Mouse (Mus musculus) embryonic facial prominence, embryonic 14.5 days (tissue): ENCODE measurements around the gene Sgca. TPM values are rescaled to one million over a fixed set of nuclear protein-coding genes. Genes with fewer than 3 reads are reported as not detected.

Experiments
- ATAC-seq: fragments of 200-750 bp; cut with Nextera tagmentation; 2 replicates; pipeline ENCODE4 v1.8.0; 2017; ENCODE audit warnings: low read depth, moderate number of reproducible peaks, moderate TSS enrichment
- DNase-seq: peaks from one replicate; pipeline ENCODE4 v3.0.0-alpha.2; 2015; ENCODE audit warnings: low spot score
- H3K27ac ChIP-seq: fragments of 300-500 bp; sonication (generic); replicated peaks from 2 replicates; pipeline ENCODE4 v1.5.1; 2014; ENCODE audit warnings: low read depth, mild to moderate bottlenecking, low read length, moderate library complexity
- H3K27me3 ChIP-seq: fragments of 300-500 bp; sonication (generic); replicated peaks from 2 replicates; pipeline ENCODE4 v1.6.1; 2014; ENCODE audit warnings: low read length; ENCODE audit not compliant: control insufficient read depth, insufficient read depth
- H3K36me3 ChIP-seq: fragments of 300-500 bp; sonication (generic); 2 replicates; pipeline ENCODE4 v1.6.1; 2014; ENCODE audit warnings: low read length, mixed read lengths; ENCODE audit not compliant: control insufficient read depth, insufficient read depth
- H3K4me1 ChIP-seq: fragments of 300-500 bp; sonication (generic); 2 replicates; pipeline ENCODE4 v1.6.1; 2014; ENCODE audit warnings: antibody characterized with exemption, low read length; ENCODE audit not compliant: control insufficient read depth, insufficient read depth
- H3K4me2 ChIP-seq: fragments of 300-500 bp; sonication (generic); 2 replicates; pipeline ENCODE4 v1.6.1; 2014; ENCODE audit warnings: low read depth, mild to moderate bottlenecking, low read length, moderate library complexity, mixed read lengths
- H3K4me3 ChIP-seq: fragments of 300-500 bp; sonication (generic); 2 replicates; pipeline ENCODE4 v1.5.1; 2014; ENCODE audit warnings: low read depth, mild to moderate bottlenecking, low read length
- H3K9ac ChIP-seq: fragments of 300-500 bp; sonication (generic); 2 replicates; pipeline ENCODE4 v1.6.1; 2014; ENCODE audit warnings: low read depth, mild to moderate bottlenecking, low read length, moderate library complexity, mixed read lengths
- H3K9me3 ChIP-seq: fragments of 300-500 bp; sonication (generic); 2 replicates; pipeline ENCODE4 v1.6.1; 2016; ENCODE audit warnings: low read length; ENCODE audit not compliant: control insufficient read depth
- whole genome bisulfite sequencing: fragments of 180-500 bp; shearing (Covaris S2); extraction: QIAGEN DNeasy Blood & Tissue Kit; methylation state at CpG from one replicate; pipeline ENCODE4 v1.1.7; 2014; 5-methylcytosine and 5-hydroxymethylcytosine counted together
- polyA plus RNA-seq: library from polyadenylated mRNA; unstranded; fragments of >200 nt; fragmentation: Nextera tagmentation; extraction: Ambion mirVana; gene quantifications from 2 replicates; pipeline ENCODE4 v1.2.1, GENCODE M21; 2014

Sgca gene
- polyA plus RNA-seq, 1 experiment from 2014 or later = 18.6 TPM

DNA sequence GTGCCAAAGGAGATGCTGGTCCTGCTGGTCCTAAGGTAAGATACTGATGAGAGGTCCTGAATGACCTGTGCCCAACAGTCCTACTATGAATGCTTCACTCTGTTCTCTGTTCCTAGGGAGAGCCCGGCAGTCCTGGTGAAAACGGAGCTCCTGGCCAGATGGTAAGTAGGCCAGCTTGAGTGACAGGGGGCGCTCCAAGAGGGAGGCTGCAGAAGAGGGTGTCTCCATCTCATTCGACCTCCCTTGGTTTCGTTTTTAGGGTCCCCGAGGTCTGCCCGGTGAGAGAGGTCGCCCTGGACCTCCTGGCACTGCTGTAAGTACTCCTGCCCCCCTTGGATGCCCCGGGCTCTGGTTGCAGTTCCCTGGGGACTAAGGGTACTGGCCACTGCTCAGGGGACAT is 35.0 kb downstream of the Sgca start:
- Histone ChIP-seq H3K4me1 (no peaks in the 10 kb centered on the region), H3K4me3 (0 out of 2 replicates have a peak overlapping the region, but pooled peaks have one; percentile 7), H3K36me3 (peaks cover 86% of the 10 kb centered on the region), H3K9ac (peak overlapping the region; percentile 91), H3K27ac (peak overlapping the region; percentile 96; the same call in 1 of the 2 replicates), H3K9me3 (no peaks in the 10 kb centered on the region), H3K4me2 (peak overlapping the region; percentile 71), H3K27me3 (no peaks in the 10 kb centered on the region)
- no peak for ATAC-seq
- DNase-seq = peak; percentile 3
- WGBS = 38% methylated on average over 8 of the region's 9 CpGs

DNA sequence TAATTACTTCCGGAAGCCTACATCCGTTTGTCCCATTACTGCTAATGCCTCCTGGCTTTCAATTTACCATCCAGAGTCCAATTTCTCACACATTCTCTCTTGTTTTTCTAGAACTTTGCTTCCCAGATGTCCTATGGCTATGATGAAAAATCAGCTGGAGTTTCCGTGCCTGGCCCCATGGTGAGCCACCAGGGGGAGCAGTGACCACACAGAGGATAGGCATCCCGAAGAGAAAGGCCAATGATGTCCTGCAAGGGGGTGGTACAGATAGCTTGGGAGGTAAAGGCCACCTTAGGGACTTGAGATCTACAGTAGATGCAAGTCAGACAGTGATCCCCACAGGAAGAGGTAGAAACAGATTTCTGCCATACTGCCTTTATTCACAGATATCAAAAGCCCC is 36.8 kb downstream of the Sgca start:
- no peaks in the 10 kb centered on the region for H3K9me3 ChIP-seq
- H3K4me3 ChIP-seq = peak overlapping the region; percentile 68
- H3K36me3 ChIP-seq = peaks cover 68% of the 10 kb centered on the region
- peak; percentile 75 for DNase-seq
- peaks cover 10% of the 10 kb centered on the region for H3K4me1 ChIP-seq
- 19% methylated on average over 4 of the region's 4 CpGs for WGBS
- peak overlapping the region; percentile 96 for H3K27ac ChIP-seq
- peak overlapping the region; percentile 71 for H3K4me2 ChIP-seq
- H3K9ac ChIP-seq = peak overlapping the region; percentile 91
- no peak for ATAC-seq
- no peaks in the 10 kb centered on the region for H3K27me3 ChIP-seq

DNA sequence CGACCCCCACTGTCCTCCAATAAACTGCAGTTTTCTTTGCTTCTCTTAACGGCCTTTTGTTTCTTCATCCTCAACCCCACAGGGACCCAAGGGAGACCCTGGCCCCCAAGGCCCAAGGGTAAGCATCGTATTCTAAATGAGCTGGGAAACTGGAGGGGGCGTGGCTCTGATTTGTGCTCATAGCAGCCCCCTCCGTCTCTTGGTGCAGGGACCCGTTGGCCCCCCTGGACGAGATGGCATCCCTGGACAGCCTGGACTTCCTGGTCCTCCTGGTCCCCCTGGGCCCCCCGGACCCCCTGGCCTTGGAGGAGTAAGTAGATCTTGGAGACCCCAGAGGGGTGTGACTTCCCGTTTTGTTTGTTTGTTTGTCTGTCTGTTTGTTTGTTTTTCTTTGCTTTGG is 37.8 kb downstream of the Sgca start:
- DNase-seq (peak; percentile 46), ATAC-seq (no peak)
- 21% methylated on average over 9 of the region's 9 CpGs for WGBS
- Histone ChIP-seq H3K9ac (peak overlapping the region; percentile 91), H3K9me3 (no peaks in the 10 kb centered on the region), H3K27me3 (no peaks in the 10 kb centered on the region), H3K4me1 (peaks cover 18% of the 10 kb centered on the region), H3K36me3 (peaks cover 58% of the 10 kb centered on the region), H3K27ac (peak overlapping the region; percentile 96), H3K4me2 (peak overlapping the region; percentile 71), H3K4me3 (peak overlapping the region; percentile 68)

DNA sequence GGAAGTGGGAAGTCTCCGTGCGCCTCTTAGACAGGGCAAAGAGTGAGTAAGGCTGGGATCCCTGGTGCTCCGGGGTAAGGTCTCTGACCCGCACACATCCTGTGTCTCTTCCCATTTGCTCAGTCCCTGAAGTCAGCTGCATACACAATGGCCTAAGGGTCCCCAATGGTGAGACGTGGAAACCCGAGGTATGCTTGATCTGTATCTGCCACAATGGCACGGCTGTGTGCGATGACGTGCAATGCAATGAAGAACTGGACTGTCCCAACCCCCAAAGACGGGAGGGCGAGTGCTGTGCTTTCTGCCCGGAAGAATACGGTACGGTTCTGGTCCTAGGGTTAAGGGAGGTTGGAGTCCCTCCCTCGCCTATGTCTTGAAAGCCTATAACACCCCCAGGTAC is 38.3 kb downstream of the Sgca start:
- no peak for ATAC-seq
- H3K4me1 ChIP-seq = peaks cover 23% of the 10 kb centered on the region

DNA sequence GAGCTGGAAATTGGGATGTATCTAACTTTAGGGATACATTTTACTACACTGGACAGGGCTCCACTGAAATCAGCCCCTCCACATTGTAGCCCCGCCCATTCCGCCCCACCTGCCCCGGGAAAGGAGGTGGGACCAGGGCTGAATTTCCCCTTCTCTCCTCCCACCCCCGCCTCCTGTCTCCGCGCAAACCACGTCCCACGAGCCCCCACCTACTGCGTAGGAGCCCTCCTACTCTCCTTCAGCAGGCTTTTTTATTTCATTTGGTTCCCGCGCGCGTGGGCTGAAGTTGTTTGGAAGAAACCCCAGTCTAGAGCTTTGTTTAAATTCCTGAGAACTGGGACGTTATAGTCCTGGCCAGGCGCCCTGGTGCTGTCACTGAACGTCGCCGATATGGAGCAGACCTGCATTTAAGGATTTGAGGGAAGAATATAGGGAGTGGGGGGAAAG is 38.8 kb downstream of the Sgca start:
- H3K9me3 ChIP-seq = no peaks in the 10 kb centered on the region
- peak overlapping the region; percentile 68 for H3K4me3 ChIP-seq
- WGBS = under 1% methylated on average over 18 of the region's 18 CpGs
- H3K27ac ChIP-seq = peak overlapping the region; percentile 96
- H3K36me3 ChIP-seq = peaks cover 49% of the 10 kb centered on the region
- DNase-seq (peak; percentile 86), ATAC-seq (peak; percentile 28)
- H3K4me1 ChIP-seq = peaks cover 27% of the 10 kb centered on the region
- peak overlapping the region; percentile 91 for H3K9ac ChIP-seq
- no peaks in the 10 kb centered on the region for H3K27me3 ChIP-seq
- H3K4me2 ChIP-seq = peak overlapping the region; percentile 71

More for the DNA sequence above, 38.3 kb downstream of the Sgca start:
- 3% methylated on average over 15 of the region's 15 CpGs for WGBS
- peak; percentile 9 for DNase-seq
- Histone ChIP-seq H3K4me2 (peak overlapping the region; percentile 71), H3K9ac (peak overlapping the region; percentile 91), H3K36me3 (peaks cover 53% of the 10 kb centered on the region), H3K4me3 (peak overlapping the region; percentile 68), H3K27me3 (no peaks in the 10 kb centered on the region), H3K9me3 (no peaks in the 10 kb centered on the region), H3K27ac (peak overlapping the region; percentile 96)

DNA sequence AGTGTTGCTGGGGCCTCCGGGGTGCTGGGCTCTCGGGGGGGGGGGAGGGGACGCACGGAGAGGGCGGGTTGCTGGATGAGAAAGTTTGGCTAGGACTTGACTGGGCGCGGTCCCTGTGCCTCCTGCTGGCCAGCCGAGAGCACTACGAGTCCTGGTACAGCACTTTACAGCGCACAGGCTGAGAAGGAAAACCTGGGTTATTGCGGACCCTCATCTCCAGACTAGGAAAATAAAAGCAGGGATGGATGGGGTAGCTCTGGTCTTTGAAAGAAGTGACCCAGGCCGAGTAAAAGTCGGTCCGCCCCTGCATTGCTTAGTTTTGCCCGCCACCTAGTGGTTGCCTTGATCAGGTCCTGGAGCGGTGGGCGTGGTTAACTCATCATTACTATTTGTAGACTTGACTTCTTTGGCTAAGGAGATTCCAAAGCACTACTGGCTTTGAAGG is 39.3 kb downstream of the Sgca start:
- WGBS = 2% methylated on average over 14 of the region's 17 CpGs
- Histone ChIP-seq H3K9me3 (no peaks in the 10 kb centered on the region), H3K27ac (peak overlapping the region; percentile 96), H3K4me2 (peak overlapping the region; percentile 71), H3K36me3 (peaks cover 44% of the 10 kb centered on the region), H3K4me3 (peak overlapping the region; percentile 68), H3K27me3 (no peaks in the 10 kb centered on the region), H3K4me1 (peaks cover 31% of the 10 kb centered on the region), H3K9ac (peak overlapping the region; percentile 91)
- DNase-seq = peak; percentile 95
- peak; percentile 56 for ATAC-seq

DNA sequence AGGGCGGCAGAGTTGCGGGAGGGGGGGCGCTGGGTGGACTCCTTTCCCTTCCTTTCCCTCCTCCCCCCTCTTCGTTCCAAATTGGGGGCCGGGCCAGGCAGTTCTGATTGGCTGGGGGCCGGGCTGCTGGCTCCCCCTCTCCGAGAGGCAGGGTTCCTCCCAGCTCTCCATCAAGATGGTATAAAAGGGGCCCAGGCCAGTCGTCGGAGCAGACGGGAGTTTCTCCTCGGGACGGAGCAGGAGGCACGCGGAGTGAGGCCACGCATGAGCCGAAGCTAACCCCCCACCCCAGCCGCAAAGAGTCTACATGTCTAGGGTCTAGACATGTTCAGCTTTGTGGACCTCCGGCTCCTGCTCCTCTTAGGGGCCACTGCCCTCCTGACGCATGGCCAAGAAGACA is 40.1 kb downstream of the Sgca start, which contains the start of gene Col1a1:
Gene Col1a1 (plus strand): TSS at position 180 of the 400 bp plus-strand sequence.
- Histone ChIP-seq H3K9me3 (no peaks in the 10 kb centered on the region), H3K27ac (peak within 1 kb of the TSS; percentile 96), H3K4me3 (peak within 1 kb of the TSS; percentile 68), H3K27me3 (no peaks in the 10 kb centered on the region), H3K4me1 (peaks cover 31% of the 10 kb centered on the region), H3K36me3 (peaks cover 35% of the 10 kb centered on the region), H3K9ac (peak within 1 kb of the TSS; percentile 91), H3K4me2 (peak within 1 kb of the TSS; percentile 71)
- peak; percentile 94 for DNase-seq
- ATAC-seq = peak; percentile 63
- WGBS = 9% methylated on average over 19 of the region's 19 CpGs

DNA sequence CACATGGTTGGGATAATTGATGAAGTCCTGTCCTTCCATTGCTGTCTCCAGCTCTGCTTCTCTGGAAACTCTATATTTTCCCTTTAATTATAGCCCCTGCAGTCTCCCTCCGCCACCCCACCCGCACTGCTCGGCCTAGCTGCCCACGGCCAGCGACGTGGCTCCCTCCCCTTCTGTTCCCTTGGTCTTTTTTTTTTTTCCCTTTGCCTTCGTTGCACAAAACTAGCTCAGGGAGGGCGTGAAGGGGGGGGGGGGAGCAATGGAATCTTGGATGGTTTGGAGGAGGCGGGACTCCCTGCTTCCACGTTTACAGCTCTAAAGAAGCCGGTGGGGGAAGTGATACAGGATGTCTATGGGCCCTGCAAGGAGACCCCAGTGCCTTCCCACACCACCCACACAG is 41.6 kb downstream of the Sgca start:
- no peak overlapping the region; the same call in 1 of the 2 replicates for H3K4me3 ChIP-seq

DNA sequence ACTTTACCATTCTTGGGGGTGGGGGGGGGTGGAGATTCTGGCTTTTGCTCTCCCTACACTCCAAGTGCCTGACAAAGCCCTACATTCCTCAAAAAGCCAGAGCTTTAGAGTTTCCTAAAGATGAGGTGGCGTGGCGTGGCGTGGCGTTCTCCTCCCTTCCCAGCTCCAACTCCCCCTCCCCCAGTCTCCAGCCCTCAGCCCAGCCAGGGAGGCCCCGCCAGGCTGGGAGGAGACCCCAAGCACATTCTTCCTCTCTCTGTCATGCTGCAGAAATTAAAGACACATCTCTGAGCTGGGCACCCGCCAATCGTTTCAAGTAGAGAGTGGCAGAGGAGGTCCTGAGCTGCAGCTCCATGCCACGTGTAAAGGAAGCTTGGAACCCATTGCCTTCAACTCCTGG is 42.5 kb downstream of the Sgca start:
- peak overlapping the region; percentile 71 for H3K4me2 ChIP-seq
- WGBS = 2% methylated on average over 8 of the region's 8 CpGs
- peaks cover 11% of the 10 kb centered on the region for H3K36me3 ChIP-seq
- DNase-seq = peak; percentile 94
- no peaks in the 10 kb centered on the region for H3K27me3 ChIP-seq
- peak; percentile 27 for ATAC-seq
- H3K9me3 ChIP-seq = no peaks in the 10 kb centered on the region
- peaks cover 49% of the 10 kb centered on the region for H3K4me1 ChIP-seq
- H3K4me3 ChIP-seq = no peak overlapping the region
- H3K27ac ChIP-seq = peak overlapping the region; percentile 96
- peak overlapping the region; percentile 43 for H3K9ac ChIP-seq

More for the DNA sequence above, 41.6 kb downstream of the Sgca start:
- Histone ChIP-seq H3K9ac (0 out of 2 replicates have a peak overlapping the region, but pooled peaks have one; percentile 43), H3K36me3 (peaks cover 20% of the 10 kb centered on the region), H3K9me3 (no peaks in the 10 kb centered on the region), H3K27ac (peak overlapping the region; percentile 96), H3K27me3 (no peaks in the 10 kb centered on the region), H3K4me2 (peak overlapping the region; percentile 71), H3K4me1 (peaks cover 42% of the 10 kb centered on the region)
- DNase-seq (peak; percentile 80), ATAC-seq (no peak)
- 20% methylated on average over 11 of the region's 11 CpGs for WGBS
